Mouse (Mus musculus) neural tube, embryonic 12.5 days (tissue): Measurements from ENCODE around the gene Kat8. TPM values are rescaled to one million over a fixed set of nuclear protein-coding genes. Genes with fewer than 3 reads are reported as not detected.
A peak's percentile ranks its signal among the peaks of the same experiment; 100 is the strongest.

Source experiments
- ATAC-seq: fragments of 200-750 bp; cut with Nextera tagmentation; 2 replicates; pipeline ENCODE4 v1.8.0; 2017; ENCODE audit warnings: low read depth, mild to moderate bottlenecking, moderate TSS enrichment, moderate library complexity; ENCODE audit not compliant: low FRiP score
- H3K27ac ChIP-seq: fragments of 300-500 bp; sonication (generic); 2 replicates; pipeline ENCODE4 v1.5.1; 2016
- H3K27me3 ChIP-seq: fragments of 300-500 bp; sonication (generic); replicated peaks from 2 replicates; pipeline ENCODE4 v1.6.1; 2016; ENCODE audit warnings: mild to moderate bottlenecking
- H3K36me3 ChIP-seq: fragments of 300-500 bp; sonication (generic); 2 replicates; pipeline ENCODE4 v1.6.1; 2016; ENCODE audit warnings: mild to moderate bottlenecking
- H3K4me1 ChIP-seq: fragments of 300-500 bp; sonication (generic); 2 replicates; pipeline ENCODE4 v1.6.1; 2016
- H3K4me2 ChIP-seq: fragments of 300-500 bp; sonication (generic); replicated peaks from 2 replicates; pipeline ENCODE4 v1.6.1; 2016; ENCODE audit warnings: mild to moderate bottlenecking
- H3K4me3 ChIP-seq: fragments of 300-500 bp; sonication (generic); 2 replicates; pipeline ENCODE4 v1.5.1; 2016
- H3K9ac ChIP-seq: fragments of 300-500 bp; sonication (generic); 2 replicates; pipeline ENCODE4 v1.6.1; 2016; ENCODE audit warnings: mild to moderate bottlenecking
- H3K9me3 ChIP-seq: fragments of 300-500 bp; sonication (generic); 2 replicates; pipeline ENCODE4 v1.6.1; 2016; ENCODE audit warnings: mild to moderate bottlenecking
- whole genome bisulfite sequencing: fragments of 180-500 bp; shearing (Covaris S2); methylation state at CpG from one replicate; pipeline ENCODE4 v1.1.7; 2016; 5-methylcytosine and 5-hydroxymethylcytosine counted together
- polyA plus RNA-seq: library from polyadenylated mRNA; unstranded; fragments of >200 nt; fragmentation: Nextera tagmentation; extraction: Ambion mirVana; gene quantifications from 2 replicates; pipeline ENCODE4 v1.2.1, GENCODE M21; 2016

The Kat8 gene
- polyA plus RNA-seq, 1 experiment from 2014 or later: 50.9 TPM

DNA sequence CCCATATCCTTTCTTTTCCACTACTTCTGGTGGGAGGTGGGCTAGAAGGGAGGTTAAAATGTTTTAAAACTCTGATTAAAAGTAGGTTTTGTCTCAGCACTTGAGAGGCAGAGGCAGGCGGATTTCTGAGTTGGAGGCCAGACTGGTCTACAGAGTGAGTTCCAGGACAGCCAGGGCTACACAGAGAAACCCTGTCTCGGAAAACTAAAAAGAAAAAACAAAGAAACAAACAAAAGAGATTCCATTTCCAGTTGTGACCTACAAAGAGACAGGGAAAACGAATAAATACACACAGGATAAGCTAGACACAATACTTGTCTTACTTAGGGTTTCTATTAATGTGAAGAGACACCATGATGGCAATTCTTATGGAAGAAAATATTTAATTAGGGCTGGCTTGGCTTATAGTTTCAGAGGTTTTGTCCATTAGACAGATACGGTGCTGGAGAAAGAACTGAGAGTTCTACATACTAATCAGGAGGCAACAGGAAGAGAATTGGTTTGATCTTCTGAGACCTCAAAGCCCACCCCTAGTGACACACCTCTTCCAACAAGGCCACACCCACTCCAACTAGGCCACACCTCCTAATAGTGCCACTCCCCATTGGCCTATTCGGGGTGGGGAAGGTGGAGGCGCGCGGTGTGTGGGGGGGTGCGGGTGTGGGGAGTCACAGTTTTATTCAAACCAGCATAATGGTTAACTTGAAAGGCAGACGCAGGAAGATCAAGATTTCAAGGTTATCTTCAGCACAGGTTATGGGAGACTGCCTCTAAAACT lies 13.9 kb upstream of the Kat8 start:
- Histone ChIP-seq H3K27me3 (no peaks in the 10 kb centered on the region), H3K9me3 (no peaks in the 10 kb centered on the region), H3K4me3 (no peak overlapping the region), H3K27ac (no peak overlapping the region), H3K9ac (no peak overlapping the region), H3K4me1 (peaks cover 12% of the 10 kb centered on the region), H3K36me3 (0 out of 2 replicates have a peak, but pooled peaks cover under 1% of the 10 kb centered on the region), H3K4me2 (no peak overlapping the region)
- ATAC-seq: no peak
- 45% methylated on average over 10 of the region's 10 CpGs for WGBS

GRCm38 (mm10) chr7:127899997-127900396 lies 12.3 kb upstream of the Kat8 start:
- 53% methylated on average over 7 of the region's 7 CpGs for WGBS
- no peaks in the 10 kb centered on the region for H3K27me3 ChIP-seq

DNA sequence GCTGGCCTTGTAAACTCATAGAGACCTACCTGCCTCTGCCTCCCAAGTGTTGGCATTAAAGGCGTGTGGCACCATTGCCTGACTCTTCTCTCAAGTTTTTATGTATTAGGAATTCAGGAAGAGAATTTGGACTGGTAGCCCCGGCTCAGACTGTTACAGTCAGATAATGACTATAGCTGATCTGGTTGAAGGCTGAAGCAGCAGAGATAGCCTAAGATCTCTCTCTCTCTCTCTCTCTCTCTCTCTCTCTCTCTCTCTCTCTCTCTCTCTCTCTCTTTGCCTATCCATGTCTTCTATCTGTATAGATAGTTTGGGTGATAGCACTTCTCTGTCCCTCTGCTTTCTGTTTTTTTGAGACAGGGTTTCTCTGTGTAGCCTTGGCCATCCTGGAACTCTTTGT lies 10.5 kb upstream of the Kat8 start:
- ATAC-seq: no peak
- WGBS: 86% methylated on average over 2 of the region's 2 CpGs
- no peak overlapping the region for H3K4me2 ChIP-seq
- H3K4me1 ChIP-seq: peaks cover 8% of the 10 kb centered on the region
- no peaks in the 10 kb centered on the region for H3K9me3 ChIP-seq
- H3K4me3 ChIP-seq: no peak overlapping the region
- no peak overlapping the region for H3K27ac ChIP-seq
- no peaks in the 10 kb centered on the region for H3K27me3 ChIP-seq
- H3K36me3 ChIP-seq: peaks cover 16% of the 10 kb centered on the region
- no peak overlapping the region for H3K9ac ChIP-seq

More at GRCm38 (mm10) chr7:127899997-127900396, 12.3 kb upstream of the Kat8 start:
- no peaks in the 10 kb centered on the region for H3K9me3 ChIP-seq
- peaks cover 9% of the 10 kb centered on the region for H3K4me1 ChIP-seq
- H3K9ac ChIP-seq: no peak overlapping the region
- no peak for ATAC-seq
- H3K4me2 ChIP-seq: no peak overlapping the region
- no peaks in the 10 kb centered on the region for H3K36me3 ChIP-seq
- H3K27ac ChIP-seq: no peak overlapping the region
- H3K4me3 ChIP-seq: no peak overlapping the region

- peak within 1 kb of the TSS; percentile 84 for H3K4me2 ChIP-seq
- ATAC-seq: peak; percentile 87
- H3K4me1 ChIP-seq: peaks cover 8% of the 10 kb centered on the region
- peaks cover 40% of the 10 kb centered on the region for H3K36me3 ChIP-seq
- no peaks in the 10 kb centered on the region for H3K27me3 ChIP-seq
- no peaks in the 10 kb centered on the region for H3K9me3 ChIP-seq
- 8% methylated on average over 38 of the region's 38 CpGs for WGBS
- H3K9ac ChIP-seq: peak within 1 kb of the TSS; percentile 74
- H3K4me3 ChIP-seq: peak within 1 kb of the TSS; percentile 64
- H3K27ac ChIP-seq: no peak within 1 kb of the TSS; the same call in 1 of the 2 replicates
Observed at GRCm38 (mm10) chr7:127903971-127904796, 8.1 kb upstream of the Kat8 start, which contains the start of gene Bckdk. Gene Bckdk, plus strand, starts transcription at chr7:127904082.

DNA sequence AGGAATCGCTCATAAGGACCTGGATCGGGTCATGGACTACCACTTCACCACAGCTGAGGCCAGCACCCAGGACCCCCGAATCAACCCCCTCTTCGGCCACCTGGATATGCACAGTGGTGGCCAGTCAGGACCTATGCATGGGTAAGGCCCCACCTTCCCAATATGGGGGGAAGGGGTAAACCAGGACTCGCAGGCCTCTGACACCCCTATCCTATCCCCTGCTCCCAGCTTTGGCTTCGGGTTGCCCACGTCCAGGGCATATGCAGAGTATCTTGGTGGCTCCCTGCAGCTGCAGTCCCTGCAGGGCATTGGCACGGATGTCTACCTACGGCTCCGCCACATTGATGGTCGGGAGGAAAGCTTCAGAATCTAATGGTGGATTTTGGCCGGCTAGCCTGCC lies 4.4 kb upstream of the Kat8 start:
- H3K27ac ChIP-seq: no peak overlapping the region
- no peak overlapping the region for H3K4me2 ChIP-seq
- no peak for ATAC-seq
- no peaks in the 10 kb centered on the region for H3K27me3 ChIP-seq
- peaks cover 9% of the 10 kb centered on the region for H3K4me1 ChIP-seq
- H3K9me3 ChIP-seq: no peaks in the 10 kb centered on the region
- H3K4me3 ChIP-seq: no peak overlapping the region
- 95% methylated on average over 12 of the region's 12 CpGs for WGBS
- no peak overlapping the region for H3K9ac ChIP-seq
- peaks cover 45% of the 10 kb centered on the region for H3K36me3 ChIP-seq

- ATAC-seq: no peak
Observed at GRCm38 (mm10) chr7:127908656-127909055, 3.7 kb upstream of the Kat8 start.

GRCm38 (mm10) chr7:127912938-127913337 lies 622 bp downstream of the Kat8 start:
- Histone ChIP-seq H3K36me3 (peaks cover 36% of the 10 kb centered on the region), H3K4me3 (peak overlapping the region; percentile 95), H3K27me3 (no peaks in the 10 kb centered on the region), H3K4me2 (peak overlapping the region; percentile 78), H3K4me1 (peaks cover 5% of the 10 kb centered on the region), H3K9me3 (no peaks in the 10 kb centered on the region), H3K9ac (peak overlapping the region; percentile 81), H3K27ac (no peak overlapping the region)
- no peak for ATAC-seq
- WGBS: 34% methylated on average over 4 of the region's 4 CpGs

More at GRCm38 (mm10) chr7:127908656-127909055, 3.7 kb upstream of the Kat8 start:
- H3K27me3 ChIP-seq: no peaks in the 10 kb centered on the region
- no peak overlapping the region for H3K9ac ChIP-seq
- no peak overlapping the region for H3K4me2 ChIP-seq
- no peak overlapping the region for H3K27ac ChIP-seq
- WGBS: 95% methylated on average over 4 of the region's 4 CpGs
- peaks cover 13% of the 10 kb centered on the region for H3K4me1 ChIP-seq
- no peak overlapping the region for H3K4me3 ChIP-seq
- H3K9me3 ChIP-seq: no peaks in the 10 kb centered on the region
- peaks cover 45% of the 10 kb centered on the region for H3K36me3 ChIP-seq

- peaks cover 5% of the 10 kb centered on the region for H3K4me1 ChIP-seq
- no peak overlapping the region for H3K9ac ChIP-seq
- no peak for ATAC-seq
- no peaks in the 10 kb centered on the region for H3K27me3 ChIP-seq
- no peak overlapping the region for H3K4me3 ChIP-seq
- H3K27ac ChIP-seq: no peak overlapping the region
- peaks cover 33% of the 10 kb centered on the region for H3K36me3 ChIP-seq
- no peak overlapping the region for H3K4me2 ChIP-seq
- 95% methylated on average over 12 of the region's 12 CpGs for whole genome bisulfite sequencing
- no peaks in the 10 kb centered on the region for H3K9me3 ChIP-seq
Observed at GRCm38 (mm10) chr7:127915293-127915692, 3.0 kb downstream of the Kat8 start.

DNA sequence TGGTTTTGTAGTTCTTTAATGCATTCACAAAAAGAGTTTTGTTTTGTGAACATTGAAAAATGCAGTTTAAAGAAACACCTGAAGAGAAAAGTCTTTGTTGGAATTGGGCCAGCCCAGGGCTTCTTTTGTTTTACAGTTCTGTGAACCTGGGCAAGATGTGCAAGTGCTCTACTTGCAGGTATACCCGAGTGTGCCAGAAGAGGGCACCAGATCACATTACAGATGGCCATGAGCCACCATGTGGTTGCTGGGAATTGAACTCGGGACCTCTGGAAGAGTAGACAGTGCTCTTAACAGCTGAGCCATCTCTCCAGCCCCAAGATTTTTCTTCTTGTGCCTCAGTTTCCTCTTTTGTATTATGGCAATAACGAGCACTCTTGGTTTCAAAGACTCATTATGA lies 5.9 kb downstream of the Kat8 start:
- H3K4me3 ChIP-seq: no peak overlapping the region
- ATAC-seq: no peak
- no peak overlapping the region for H3K27ac ChIP-seq
- peaks cover 56% of the 10 kb centered on the region for H3K36me3 ChIP-seq
- peaks cover under 1% of the 10 kb centered on the region for H3K4me1 ChIP-seq
- H3K9me3 ChIP-seq: no peaks in the 10 kb centered on the region
- no peaks in the 10 kb centered on the region for H3K27me3 ChIP-seq
- H3K4me2 ChIP-seq: no peak overlapping the region
- WGBS: 55% methylated on average over 3 of the region's 3 CpGs
- no peak overlapping the region for H3K9ac ChIP-seq

DNA sequence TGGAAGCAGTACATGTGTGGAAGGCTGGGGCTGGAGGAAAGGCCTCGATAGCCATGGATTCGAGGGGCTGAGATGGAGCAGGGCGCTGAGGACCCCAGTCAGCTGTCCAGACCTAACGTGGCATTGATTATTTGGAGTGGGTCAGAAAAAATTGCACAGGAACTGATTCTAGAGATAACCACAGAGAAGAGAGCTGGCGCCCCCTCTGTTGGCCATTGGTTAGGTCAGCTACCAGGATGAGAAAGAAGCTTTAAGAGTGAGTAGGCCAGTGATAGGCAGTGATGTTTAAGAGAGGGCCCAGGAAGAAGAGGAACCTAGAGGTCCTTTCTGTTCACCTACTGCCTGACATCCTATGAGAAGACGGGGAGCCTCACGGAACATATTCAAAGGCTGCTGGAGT lies 7.0 kb downstream of the Kat8 start:
- Histone ChIP-seq H3K9ac (no peak overlapping the region), H3K4me2 (no peak overlapping the region), H3K36me3 (peaks cover 67% of the 10 kb centered on the region), H3K4me3 (no peak overlapping the region), H3K27ac (no peak overlapping the region), H3K27me3 (no peaks in the 10 kb centered on the region), H3K9me3 (no peaks in the 10 kb centered on the region), H3K4me1 (no peaks in the 10 kb centered on the region)
- WGBS: 82% methylated on average over 7 of the region's 7 CpGs
- ATAC-seq: no peak

DNA sequence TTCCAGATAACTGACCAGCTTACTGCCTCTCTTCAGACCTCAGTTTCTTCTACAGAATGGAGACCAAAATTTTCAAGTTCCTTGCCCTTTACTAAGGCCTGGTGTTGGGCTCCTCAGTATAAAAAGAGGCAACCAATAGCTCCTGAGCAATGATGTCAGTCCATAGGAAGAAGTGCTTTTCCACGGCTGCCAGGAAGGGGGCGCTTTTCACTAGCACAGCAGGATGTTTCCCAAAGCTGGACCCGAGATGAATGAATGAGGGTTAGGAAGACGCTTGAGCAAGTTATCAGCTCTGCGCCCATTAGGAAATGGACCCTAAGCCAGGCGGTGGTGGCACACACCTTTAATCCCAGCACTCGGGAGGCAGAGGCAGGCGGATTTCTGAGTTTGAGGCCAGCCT lies 9.2 kb downstream of the Kat8 start:
- Histone ChIP-seq H3K27me3 (no peaks in the 10 kb centered on the region), H3K4me1 (no peaks in the 10 kb centered on the region), H3K4me2 (no peak overlapping the region), H3K9me3 (no peaks in the 10 kb centered on the region), H3K36me3 (peaks cover 76% of the 10 kb centered on the region), H3K4me3 (no peak overlapping the region), H3K9ac (no peak overlapping the region), H3K27ac (no peak overlapping the region)
- no peak for ATAC-seq
- WGBS: 66% methylated on average over 8 of the region's 8 CpGs

- Histone ChIP-seq H3K27me3 (0 out of 2 replicates have a peak, but pooled peaks cover under 1% of the 10 kb centered on the region), H3K9me3 (no peaks in the 10 kb centered on the region), H3K4me3 (no peak overlapping the region), H3K36me3 (peaks cover 76% of the 10 kb centered on the region), H3K4me2 (no peak overlapping the region), H3K9ac (no peak overlapping the region), H3K27ac (no peak overlapping the region), H3K4me1 (no peaks in the 10 kb centered on the region)
- no peak for ATAC-seq
- 79% methylated on average over 6 of the region's 6 CpGs for WGBS
Observed at GRCm38 (mm10) chr7:127922451-127923275, 10.3 kb downstream of the Kat8 start.
